Mouse (Mus musculus) embryonic fibroblast, embryonic 13.5 days (primary cell): ENCODE measurements around the gene Acta2.

Source experiments
- CTCF ChIP-seq: IDR thresholded peaks from 2 replicates; pipeline ENCODE4 v1.5.1; 2011; ENCODE audit warnings: mild to moderate bottlenecking, control low read depth, low read length, moderate library complexity, borderline replicate concordance; ENCODE audit not compliant: insufficient read depth
- POLR2A ChIP-seq: IDR thresholded peaks from 2 replicates; pipeline ENCODE4 v1.6.1; 2011; ENCODE audit warnings: low read depth, mild to moderate bottlenecking, control low read depth, low read length, moderate library complexity

GRCm38 (mm10) chr19:34287221-34287620, 31.8 kb upstream of the Acta2 start:
- TF ChIP-seq CTCF: no peak
- no peak for TF ChIP-seq POLR2A
